Mouse (Mus musculus) liver, postnatal 0 days (tissue): ENCODE data around the gene Adsl. TPM values are rescaled to one million over a fixed set of nuclear protein-coding genes. Genes with fewer than 3 reads are reported as not detected.

Source experiments
- ATAC-seq: fragments of 200-750 bp; cut with Nextera tagmentation; 2 replicates; pipeline ENCODE4 v1.8.0; 2017; ENCODE audit warnings: mild to moderate bottlenecking, moderate library complexity
- DNase-seq: peaks from one replicate; pipeline ENCODE4 v3.0.0-alpha.2; 2016
- H3K27ac ChIP-seq: fragments of 300-500 bp; sonication (generic); 2 replicates; pipeline ENCODE4 v1.5.1; 2014; ENCODE audit warnings: antibody characterized with exemption, moderate library complexity, mild to moderate bottlenecking, low read depth
- H3K27me3 ChIP-seq: fragments of 300-500 bp; sonication (generic); 2 replicates; pipeline ENCODE4 v1.6.1; 2014; ENCODE audit warnings: low read length, control low read depth, mixed read lengths; ENCODE audit not compliant: insufficient read depth
- H3K36me3 ChIP-seq: fragments of 300-500 bp; sonication (generic); replicated peaks from 2 replicates; pipeline ENCODE4 v1.6.1; 2014; ENCODE audit warnings: mild to moderate bottlenecking, control low read depth, low read length, moderate library complexity, mixed read lengths; ENCODE audit not compliant: insufficient read depth
- H3K4me1 ChIP-seq: fragments of 300-500 bp; sonication (generic); 2 replicates; pipeline ENCODE4 v1.6.1; 2014; ENCODE audit warnings: antibody characterized with exemption, mild to moderate bottlenecking, control low read depth; ENCODE audit not compliant: insufficient read depth
- H3K4me2 ChIP-seq: fragments of 300-500 bp; sonication (generic); 2 replicates; pipeline ENCODE4 v1.6.1; 2014; ENCODE audit warnings: low read depth, mild to moderate bottlenecking, low read length, moderate library complexity, mixed read lengths
- H3K4me3 ChIP-seq: fragments of 300-500 bp; sonication (generic); 2 replicates; pipeline ENCODE4 v1.5.1; 2014; ENCODE audit warnings: low read depth, low read length
- H3K9ac ChIP-seq: fragments of 300-500 bp; sonication (generic); replicated peaks from 2 replicates; pipeline ENCODE4 v1.6.1; 2014; ENCODE audit warnings: mild to moderate bottlenecking, moderate library complexity
- H3K9me3 ChIP-seq: fragments of 300-500 bp; sonication (generic); 2 replicates; pipeline ENCODE4 v1.6.1; 2016; ENCODE audit warnings: mild to moderate bottlenecking, control low read depth, low read length, mixed read lengths
- CTCF ChIP-seq: sonication (generic); IDR thresholded peaks from 2 replicates; pipeline ENCODE4 v1.5.1; 2016; ENCODE audit warnings: antibody characterized with exemption, low read depth
- EP300 ChIP-seq: IDR thresholded peaks from 2 replicates; pipeline ENCODE4 v1.6.1; 2016; ENCODE audit warnings: antibody characterized with exemption, low read depth, mild to moderate bottlenecking
- WGBS: fragments of 180-500 bp; shearing (Covaris S2); extraction: QIAGEN DNeasy Blood & Tissue Kit; methylation state at CpG from one replicate; pipeline ENCODE4 v1.1.7; 2014; ENCODE audit not compliant: insufficient replicate concordance; 5-methylcytosine and 5-hydroxymethylcytosine counted together
- polyA plus RNA-seq: library from polyadenylated mRNA; unstranded; fragments of >200 nt; fragmentation: Nextera tagmentation; extraction: Ambion mirVana; gene quantifications from 2 replicates; pipeline ENCODE4 v1.2.1, GENCODE M21; 2015

The Adsl gene
- polyA plus RNA-seq, 1 experiment from 2014 or later: 37.0 TPM

- DNase-seq: no peak
- Histone ChIP-seq H3K4me3 (no peak overlapping the region), H3K4me1 (no peaks in the 10 kb centered on the region), H3K27ac (no peak overlapping the region), H3K9me3 (no peaks in the 10 kb centered on the region), H3K27me3 (no peaks in the 10 kb centered on the region), H3K36me3 (peaks cover 27% of the 10 kb centered on the region), H3K4me2 (no peak overlapping the region), H3K9ac (no peak overlapping the region)
- TF ChIP-seq EP300 (no peak), CTCF (no peak)
- 86% methylated on average over 8 of the region's 8 CpGs for WGBS
- ATAC-seq: no peak
Measured at GRCm38 (mm10) chr15:81007905-81008304, 59.6 kb downstream of the Adsl start.

GRCm38 (mm10) chr15:81008689-81009123 is 60.4 kb downstream of the Adsl start:
- Histone ChIP-seq H3K9me3 (no peaks in the 10 kb centered on the region), H3K9ac (no peak overlapping the region), H3K4me3 (no peak overlapping the region), H3K27ac (no peak overlapping the region), H3K36me3 (peaks cover 29% of the 10 kb centered on the region), H3K4me2 (no peak overlapping the region), H3K4me1 (no peaks in the 10 kb centered on the region), H3K27me3 (no peaks in the 10 kb centered on the region)
- peak; percentile 42 for DNase-seq
- peak; percentile 71 for TF ChIP-seq CTCF
- TF ChIP-seq EP300: no peak
- ATAC-seq: no peak
- WGBS: 67% methylated on average over 10 of the region's 10 CpGs

GRCm38 (mm10) chr15:81010114-81010513 is 61.8 kb downstream of the Adsl start:
- Histone ChIP-seq H3K9me3 (no peaks in the 10 kb centered on the region), H3K27ac (no peak overlapping the region), H3K4me1 (no peaks in the 10 kb centered on the region), H3K4me3 (no peak overlapping the region), H3K27me3 (no peaks in the 10 kb centered on the region), H3K4me2 (no peak overlapping the region), H3K36me3 (peaks cover 37% of the 10 kb centered on the region), H3K9ac (no peak overlapping the region)
- WGBS: 85% methylated on average over 7 of the region's 7 CpGs
- TF ChIP-seq EP300 (no peak), CTCF (no peak)
- no peak for DNase-seq
- no peak for ATAC-seq

- Histone ChIP-seq H3K36me3 (peaks cover 49% of the 10 kb centered on the region), H3K4me1 (no peaks in the 10 kb centered on the region), H3K9me3 (no peaks in the 10 kb centered on the region), H3K27ac (no peak overlapping the region), H3K27me3 (no peaks in the 10 kb centered on the region), H3K4me3 (no peak overlapping the region), H3K4me2 (no peak overlapping the region), H3K9ac (no peak overlapping the region)
- TF ChIP-seq CTCF: no peak
- TF ChIP-seq EP300: no peak
- 72% methylated on average over 3 of the region's 3 CpGs for WGBS
- DNase-seq: no peak
- no peak for ATAC-seq
Measured at GRCm38 (mm10) chr15:81011523-81011922, 63.2 kb downstream of the Adsl start.

GRCm38 (mm10) chr15:81012359-81012758 is 64.1 kb downstream of the Adsl start:
- Histone ChIP-seq H3K9me3 (no peaks in the 10 kb centered on the region), H3K27ac (no peak overlapping the region), H3K4me1 (no peaks in the 10 kb centered on the region), H3K36me3 (peaks cover 57% of the 10 kb centered on the region), H3K9ac (no peak overlapping the region), H3K27me3 (no peaks in the 10 kb centered on the region), H3K4me2 (no peak overlapping the region), H3K4me3 (no peak overlapping the region)
- ATAC-seq (no peak), DNase-seq (no peak)
- 90% methylated on average over 4 of the region's 4 CpGs for WGBS
- TF ChIP-seq CTCF (no peak), EP300 (no peak)

GRCm38 (mm10) chr15:81013186-81013585 is 64.9 kb downstream of the Adsl start:
- TF ChIP-seq EP300 (no peak), CTCF (no peak)
- DNase-seq (no peak), ATAC-seq (no peak)
- no peak overlapping the region for H3K4me2 ChIP-seq
- no peaks in the 10 kb centered on the region for H3K27me3 ChIP-seq
- no peaks in the 10 kb centered on the region for H3K4me1 ChIP-seq
- H3K27ac ChIP-seq: no peak overlapping the region
- 86% methylated on average over 7 of the region's 7 CpGs for WGBS
- H3K4me3 ChIP-seq: no peak overlapping the region
- no peaks in the 10 kb centered on the region for H3K9me3 ChIP-seq
- H3K9ac ChIP-seq: no peak overlapping the region
- peaks cover 65% of the 10 kb centered on the region for H3K36me3 ChIP-seq

GRCm38 (mm10) chr15:81015068-81015744 is 66.9 kb downstream of the Adsl start:
- Histone ChIP-seq H3K4me3 (no peak overlapping the region), H3K27me3 (no peaks in the 10 kb centered on the region), H3K4me1 (no peaks in the 10 kb centered on the region), H3K4me2 (no peak overlapping the region), H3K9me3 (no peaks in the 10 kb centered on the region), H3K36me3 (peaks cover 77% of the 10 kb centered on the region), H3K9ac (no peak overlapping the region), H3K27ac (no peak overlapping the region)
- ATAC-seq: no peak
- WGBS: 71% methylated on average over 5 of the region's 5 CpGs
- no peak for DNase-seq
- TF ChIP-seq CTCF (no peak), EP300 (no peak)
